Mouse (Mus musculus) small intestine, adult 2 months (tissue): ENCODE measurements around the gene Itga3.

Experiments
- CTCF ChIP-seq: fragments of 200-500 bp; IDR thresholded peaks from 2 replicates; pipeline ENCODE4 v1.5.1; 2012; ENCODE audit warnings: low read depth, mild to moderate bottlenecking, control low read depth, inconsistent platforms, low read length, moderate library complexity, mixed read lengths; ENCODE audit not compliant: insufficient replicate concordance, insufficient read length; ENCODE audit errors: extremely low read depth
- POLR2A ChIP-seq: fragments of 200-500 bp; IDR thresholded peaks from 2 replicates; pipeline ENCODE4 v1.6.1; 2012; ENCODE audit warnings: low read depth, mild to moderate bottlenecking, control low read depth, inconsistent platforms, low read length, moderate library complexity

DNA sequence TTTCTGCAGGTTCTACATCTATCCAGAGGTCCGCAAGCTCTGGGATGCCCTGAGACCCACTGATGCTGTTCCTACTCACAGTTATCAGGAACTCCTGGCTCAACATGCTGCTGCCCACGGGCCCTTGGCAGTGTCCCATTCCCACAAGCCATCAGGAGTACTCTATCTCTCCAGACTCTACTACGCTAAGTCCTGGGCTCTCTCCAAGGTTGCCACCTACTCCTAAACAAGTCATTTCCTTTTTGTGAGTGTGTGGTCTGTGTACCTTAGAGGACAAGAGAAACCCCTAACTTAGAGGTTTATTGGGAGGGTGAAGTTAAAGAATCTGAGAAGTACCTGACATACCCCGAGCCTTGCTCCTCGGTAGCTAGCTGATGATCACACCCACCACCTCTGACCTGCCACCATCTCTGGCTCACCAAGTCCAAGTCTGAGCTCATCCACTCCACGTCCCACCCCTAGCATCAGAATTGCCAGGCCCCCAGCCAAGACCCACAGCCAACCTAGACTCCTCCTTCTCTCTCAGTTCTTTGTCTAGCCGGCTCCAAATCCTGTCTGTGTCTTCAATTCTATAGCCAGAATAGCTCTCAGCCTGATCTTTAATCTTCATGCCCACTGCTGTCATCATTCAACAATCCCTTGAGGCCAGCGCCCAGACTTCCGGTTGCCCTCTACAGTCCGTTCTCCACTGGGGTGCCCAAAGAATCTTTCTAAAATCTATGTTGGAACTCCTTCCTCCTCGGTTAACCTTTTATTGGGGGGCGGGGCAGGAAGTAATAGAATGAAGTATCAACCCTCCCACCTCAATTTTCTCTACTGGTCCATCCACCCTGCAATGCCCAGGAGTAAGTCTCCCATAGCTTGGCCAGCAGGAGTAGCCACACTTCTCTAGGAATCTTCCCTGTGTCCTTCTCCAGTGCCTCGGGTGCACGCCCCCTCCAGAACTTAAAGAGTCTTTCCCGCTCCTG is 67.7 kb downstream of the Itga3 start:
- TF ChIP-seq CTCF (no peak), POLR2A (no peak)
